Mouse (Mus musculus) CH12.LX (cell line): ENCODE measurements around the gene Anks4b.
A peak's percentile ranks its signal among the peaks of the same experiment; 100 is the strongest.

Source experiments
- CTCF ChIP-seq, 2 experiments: IDR thresholded peaks in 1 of 2; conservative IDR thresholded peaks in 1 of 2; 2 replicates each; pipeline ENCODE4 v1.5.1; 2011 to 2012; ENCODE audit warnings: low read depth in 2 of 2, low read length in 2 of 2, improper control_type of control experiment in 1 of 2, inconsistent platforms in 1 of 2, mild to moderate bottlenecking in 1 of 2, moderate library complexity in 1 of 2
- E2F4 ChIP-seq: IDR thresholded peaks from 2 replicates; pipeline ENCODE4 v1.6.1; 2011; ENCODE audit warnings: low read depth, low read length, improper control_type of control experiment; ENCODE audit not compliant: insufficient replicate concordance
- EP300 ChIP-seq: IDR thresholded peaks from 2 replicates; pipeline ENCODE4 v1.6.1; 2011; ENCODE audit warnings: low read length, improper control_type of control experiment
- GABPA ChIP-seq: IDR thresholded peaks from 2 replicates; pipeline ENCODE4 v1.6.1; 2012; ENCODE audit warnings: low read depth, low read length, improper control_type of control experiment, inconsistent platforms; ENCODE audit not compliant: insufficient replicate concordance
- HCFC1 ChIP-seq: IDR thresholded peaks from 2 replicates; pipeline ENCODE4 v1.6.1; 2012; ENCODE audit warnings: low read depth, mild to moderate bottlenecking, inconsistent platforms, low read length, improper control_type of control experiment
- POLR2AphosphoS2 ChIP-seq: IDR thresholded peaks from 2 replicates; pipeline ENCODE4 v1.6.1; 2011; ENCODE audit warnings: low read depth, low read length, improper control_type of control experiment
- TCF12 ChIP-seq: IDR thresholded peaks from 2 replicates; pipeline ENCODE4 v1.6.1; 2014; ENCODE audit warnings: low read depth, mild to moderate bottlenecking, inconsistent platforms, low read length, improper control_type of control experiment
- UBTF ChIP-seq: IDR thresholded peaks from 2 replicates; pipeline ENCODE4 v1.6.1; 2012; ENCODE audit warnings: low read depth, mild to moderate bottlenecking, inconsistent platforms, low read length, improper control_type of control experiment, moderate library complexity
- ZKSCAN1 ChIP-seq: IDR thresholded peaks from 2 replicates; pipeline ENCODE4 v1.6.1; 2012; ENCODE audit warnings: low read depth, inconsistent platforms, low read length, improper control_type of control experiment, borderline replicate concordance

GRCm38 (mm10) chr7:120150257-120150656, 23.4 kb upstream of the Anks4b start:
- TF ChIP-seq CTCF (conservative IDR thresholded peaks at IDR 0.05 in 1 of 2, IDR thresholded peaks at IDR 0.05 in 1 of 2; ENCODE audit: low read depth in 2 of 2, low read length in 2 of 2) (no peak), TCF12 (0 out of 2 replicates have a peak, but pooled peaks have one; percentile 40), POLR2AphosphoS2 (no peak), ZKSCAN1 (no peak), GABPA (no peak), EP300 (peak; percentile 87), UBTF (no peak), HCFC1 (no peak), E2F4 (no peak)
